Mouse (Mus musculus): Measurements from ENCODE around the gene Tmem72. TPM values are rescaled to one million over a fixed set of nuclear protein-coding genes. Genes with fewer than 3 reads are reported as not detected.

Gene Tmem72
- polyA plus RNA-seq, 1 experiment, result 0.04 TPM

GRCm38 (mm10) chr6:116724489-116725160 lies 7.9 kb upstream of the Tmem72 start:
- no peak overlapping the region for H3K4me3 ChIP-seq (ENCODE audit: control insufficient read depth, low read depth, low read length)
- no peak overlapping the region for H3K27ac ChIP-seq (ENCODE audit: control insufficient read depth, insufficient read depth, low read depth, low read length)
- H3K36me3 ChIP-seq (ENCODE audit: control insufficient read depth, insufficient read depth, low read length), result no peaks in the 10 kb centered on the region
- no peaks in the 10 kb centered on the region for H3K27me3 ChIP-seq (ENCODE audit: control insufficient read depth, insufficient read depth, low read length)
- H3K4me1 ChIP-seq (ENCODE audit: control insufficient read depth, insufficient read depth, low read length), result no peaks in the 10 kb centered on the region
- TF ChIP-seq CTCF (IDR thresholded peaks at IDR 0.05; ENCODE audit: control insufficient read depth, insufficient read depth, insufficient replicate concordance, low read depth, low read length) (no peak), POLR2A (IDR thresholded peaks at IDR 0.05; ENCODE audit: control insufficient read depth, low read depth, low read length) (no peak)

GRCm38 (mm10) chr6:116718920-116719319 lies 2.2 kb upstream of the Tmem72 start:
- Histone ChIP-seq H3K27ac (ENCODE audit: control insufficient read depth, insufficient read depth, low read depth, low read length) (no peak overlapping the region), H3K36me3 (ENCODE audit: control insufficient read depth, insufficient read depth, low read length) (no peaks in the 10 kb centered on the region), H3K27me3 (ENCODE audit: control insufficient read depth, insufficient read depth, low read length) (no peaks in the 10 kb centered on the region), H3K4me3 (ENCODE audit: control insufficient read depth, low read depth, low read length) (no peak overlapping the region), H3K4me1 (ENCODE audit: control insufficient read depth, insufficient read depth, low read length) (peaks cover 8% of the 10 kb centered on the region)
- no peak for TF ChIP-seq POLR2A (IDR thresholded peaks at IDR 0.05; ENCODE audit: control insufficient read depth, low read depth, low read length)
- no peak for TF ChIP-seq CTCF (IDR thresholded peaks at IDR 0.05; ENCODE audit: control insufficient read depth, insufficient read depth, insufficient replicate concordance, low read depth, low read length)

GRCm38 (mm10) chr6:116718361-116718760 lies 1.6 kb upstream of the Tmem72 start:
- Histone ChIP-seq H3K36me3 (ENCODE audit: control insufficient read depth, insufficient read depth, low read length) (no peaks in the 10 kb centered on the region), H3K4me1 (ENCODE audit: control insufficient read depth, insufficient read depth, low read length) (peaks cover 8% of the 10 kb centered on the region), H3K4me3 (ENCODE audit: control insufficient read depth, low read depth, low read length) (no peak overlapping the region), H3K27ac (ENCODE audit: control insufficient read depth, insufficient read depth, low read depth, low read length) (no peak overlapping the region), H3K27me3 (ENCODE audit: control insufficient read depth, insufficient read depth, low read length) (no peaks in the 10 kb centered on the region)
- TF ChIP-seq POLR2A (IDR thresholded peaks at IDR 0.05; ENCODE audit: control insufficient read depth, low read depth, low read length) (no peak), CTCF (IDR thresholded peaks at IDR 0.05; ENCODE audit: control insufficient read depth, insufficient read depth, insufficient replicate concordance, low read depth, low read length) (no peak)

- no peaks in the 10 kb centered on the region for H3K27me3 ChIP-seq (ENCODE audit: control insufficient read depth, insufficient read depth, low read length)
- H3K27ac ChIP-seq (ENCODE audit: control insufficient read depth, insufficient read depth, low read depth, low read length), result no peak overlapping the region
- H3K4me3 ChIP-seq (ENCODE audit: control insufficient read depth, low read depth, low read length), result no peak overlapping the region
- H3K4me1 ChIP-seq (ENCODE audit: control insufficient read depth, insufficient read depth, low read length), result peaks cover 8% of the 10 kb centered on the region
- no peaks in the 10 kb centered on the region for H3K36me3 ChIP-seq (ENCODE audit: control insufficient read depth, insufficient read depth, low read length)
- TF ChIP-seq CTCF (IDR thresholded peaks at IDR 0.05; ENCODE audit: control insufficient read depth, insufficient read depth, insufficient replicate concordance, low read depth, low read length) (no peak), POLR2A (IDR thresholded peaks at IDR 0.05; ENCODE audit: control insufficient read depth, low read depth, low read length) (no peak)
These were observed 1.1 kb upstream of the Tmem72 start for GRCm38 (mm10) chr6:116717851-116718250.

GRCm38 (mm10) chr6:116715166-116715565 lies 1.5 kb downstream of the Tmem72 start:
- no peak overlapping the region for H3K27ac ChIP-seq (ENCODE audit: control insufficient read depth, insufficient read depth, low read depth, low read length)
- TF ChIP-seq POLR2A (IDR thresholded peaks at IDR 0.05; ENCODE audit: control insufficient read depth, low read depth, low read length), result no peak
- H3K4me1 ChIP-seq (ENCODE audit: control insufficient read depth, insufficient read depth, low read length), result peaks cover 8% of the 10 kb centered on the region
- no peaks in the 10 kb centered on the region for H3K36me3 ChIP-seq (ENCODE audit: control insufficient read depth, insufficient read depth, low read length)
- no peak overlapping the region for H3K4me3 ChIP-seq (ENCODE audit: control insufficient read depth, low read depth, low read length)
- no peaks in the 10 kb centered on the region for H3K27me3 ChIP-seq (ENCODE audit: control insufficient read depth, insufficient read depth, low read length)

GRCm38 (mm10) chr6:116714576-116714975 lies 2.1 kb downstream of the Tmem72 start:
- Histone ChIP-seq H3K36me3 (ENCODE audit: control insufficient read depth, insufficient read depth, low read length) (no peaks in the 10 kb centered on the region), H3K4me1 (ENCODE audit: control insufficient read depth, insufficient read depth, low read length) (peaks cover 8% of the 10 kb centered on the region), H3K27ac (ENCODE audit: control insufficient read depth, insufficient read depth, low read depth, low read length) (no peak overlapping the region), H3K27me3 (ENCODE audit: control insufficient read depth, insufficient read depth, low read length) (no peaks in the 10 kb centered on the region), H3K4me3 (ENCODE audit: control insufficient read depth, low read depth, low read length) (no peak overlapping the region)
- no peak for TF ChIP-seq POLR2A (IDR thresholded peaks at IDR 0.05; ENCODE audit: control insufficient read depth, low read depth, low read length)
- TF ChIP-seq CTCF (IDR thresholded peaks at IDR 0.05; ENCODE audit: control insufficient read depth, insufficient read depth, insufficient replicate concordance, low read depth, low read length), result no peak

DNA sequence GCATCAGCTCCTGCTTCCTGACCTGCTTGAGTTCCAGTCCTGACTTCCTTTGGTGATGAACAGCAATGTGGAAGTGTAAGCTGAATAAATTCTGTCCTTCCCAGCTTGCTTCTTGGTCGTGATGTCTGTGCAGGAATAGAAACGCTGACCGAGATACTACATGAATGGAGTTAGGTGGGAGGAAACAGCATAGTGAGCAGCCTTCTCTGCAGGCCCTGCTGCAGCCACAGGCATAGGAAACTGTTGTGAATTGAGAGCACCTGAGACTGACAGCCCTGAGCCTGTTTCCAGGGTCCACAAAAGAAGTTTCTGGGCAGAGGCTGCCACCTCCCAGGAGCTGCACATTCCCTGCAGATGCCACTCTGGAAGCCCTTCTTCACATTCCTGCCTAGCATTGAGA lies 2.7 kb downstream of the Tmem72 start:
- Histone ChIP-seq H3K27ac (ENCODE audit: control insufficient read depth, insufficient read depth, low read depth, low read length) (no peak overlapping the region), H3K4me3 (ENCODE audit: control insufficient read depth, low read depth, low read length) (no peak overlapping the region), H3K27me3 (ENCODE audit: control insufficient read depth, insufficient read depth, low read length) (no peaks in the 10 kb centered on the region), H3K4me1 (ENCODE audit: control insufficient read depth, insufficient read depth, low read length) (peaks cover 8% of the 10 kb centered on the region), H3K36me3 (ENCODE audit: control insufficient read depth, insufficient read depth, low read length) (no peaks in the 10 kb centered on the region)
- TF ChIP-seq POLR2A (IDR thresholded peaks at IDR 0.05; ENCODE audit: control insufficient read depth, low read depth, low read length), result no peak
- TF ChIP-seq CTCF (IDR thresholded peaks at IDR 0.05; ENCODE audit: control insufficient read depth, insufficient read depth, insufficient replicate concordance, low read depth, low read length), result no peak

GRCm38 (mm10) chr6:116712503-116712902 lies 4.2 kb downstream of the Tmem72 start:
- Histone ChIP-seq H3K27me3 (ENCODE audit: control insufficient read depth, insufficient read depth, low read length) (no peaks in the 10 kb centered on the region), H3K4me1 (ENCODE audit: control insufficient read depth, insufficient read depth, low read length) (peaks cover 8% of the 10 kb centered on the region), H3K4me3 (ENCODE audit: control insufficient read depth, low read depth, low read length) (no peak overlapping the region), H3K27ac (ENCODE audit: control insufficient read depth, insufficient read depth, low read depth, low read length) (no peak overlapping the region), H3K36me3 (ENCODE audit: control insufficient read depth, insufficient read depth, low read length) (no peaks in the 10 kb centered on the region)
- no peak for TF ChIP-seq CTCF (IDR thresholded peaks at IDR 0.05; ENCODE audit: control insufficient read depth, insufficient read depth, insufficient replicate concordance, low read depth, low read length)
